Mouse (Mus musculus): ENCODE data around the gene Tpd52l2. TPM values are rescaled to one million over a fixed set of nuclear protein-coding genes. Genes with fewer than 3 reads are reported as not detected.

Tpd52l2 gene
- polyA plus RNA-seq, 1 experiment = 108 TPM

- Histone ChIP-seq H3K4me2 (ENCODE audit: low read depth) (no peak overlapping the region), H3ac (ENCODE audit: control insufficient read depth, insufficient read length) (no peak overlapping the region), H3K36me3 (ENCODE audit: control insufficient read depth, insufficient read depth) (no peaks in the 10 kb centered on the region), H3K79me2 (ENCODE audit: control insufficient read depth, insufficient read depth) (no peaks in the 10 kb centered on the region), H3K4me3 (no peak overlapping the region), H3K27me3 (ENCODE audit: control insufficient read depth, insufficient read depth, insufficient read length) (peaks cover 36% of the 10 kb centered on the region)
- TF ChIP-seq REST (IDR thresholded peaks at IDR 0.05; ENCODE audit: insufficient read depth, insufficient read length) (no peak), USF1 (IDR thresholded peaks at IDR 0.05; ENCODE audit: low read depth) (no peak), CEBPB (IDR thresholded peaks at IDR 0.05; ENCODE audit: insufficient read depth, poor library complexity, severe bottlenecking) (no peak), SRF (IDR thresholded peaks at IDR 0.05; ENCODE audit: control insufficient read depth, insufficient read length, low read depth) (no peak), TCF12 (IDR thresholded peaks at IDR 0.05; ENCODE audit: insufficient read depth, poor library complexity, severe bottlenecking) (no peak), MYOD1 (IDR thresholded peaks at IDR 0.05; ENCODE audit: control insufficient read depth in 1 of 3, insufficient read length in 2 of 3, low read depth in 2 of 3) (no peak), MYOG (IDR thresholded peaks at IDR 0.05; ENCODE audit: control insufficient read depth in 1 of 3, insufficient read depth in 1 of 3, insufficient read length in 2 of 3, low read depth in 2 of 3) (no peak)
Measured at GRCm38 (mm10) chr2:181461536-181462100, 35.3 kb upstream of the Tpd52l2 start.

- H3K27me3 ChIP-seq (ENCODE audit: control insufficient read depth, insufficient read depth, insufficient read length) = peaks cover 30% of the 10 kb centered on the region
- no peak overlapping the region for H3ac ChIP-seq (ENCODE audit: control insufficient read depth, insufficient read length)
- H3K4me3 ChIP-seq = no peak overlapping the region
- peak overlapping the region; percentile 45 for H3K4me2 ChIP-seq (ENCODE audit: low read depth)
- H3K79me2 ChIP-seq (ENCODE audit: control insufficient read depth, insufficient read depth) = no peaks in the 10 kb centered on the region
- H3K36me3 ChIP-seq (ENCODE audit: control insufficient read depth, insufficient read depth) = no peaks in the 10 kb centered on the region
- no peak for TF ChIP-seq POLR2AphosphoS2 (IDR thresholded peaks at IDR 0.05; ENCODE audit: insufficient read length, low read depth)
- TF ChIP-seq USF1 (IDR thresholded peaks at IDR 0.05; ENCODE audit: low read depth) = no peak
- no peak for TF ChIP-seq MYOG (IDR thresholded peaks at IDR 0.05; ENCODE audit: control insufficient read depth in 1 of 3, insufficient read depth in 1 of 3, insufficient read length in 2 of 3, low read depth in 2 of 3)
- no peak for TF ChIP-seq POLR2A (IDR thresholded peaks at IDR 0.05; ENCODE audit: insufficient read length, low read depth)
- TF ChIP-seq CEBPB (IDR thresholded peaks at IDR 0.05; ENCODE audit: insufficient read depth, poor library complexity, severe bottlenecking) = no peak
Measured at GRCm38 (mm10) chr2:181462604-181463003, 34.3 kb upstream of the Tpd52l2 start.

DNA sequence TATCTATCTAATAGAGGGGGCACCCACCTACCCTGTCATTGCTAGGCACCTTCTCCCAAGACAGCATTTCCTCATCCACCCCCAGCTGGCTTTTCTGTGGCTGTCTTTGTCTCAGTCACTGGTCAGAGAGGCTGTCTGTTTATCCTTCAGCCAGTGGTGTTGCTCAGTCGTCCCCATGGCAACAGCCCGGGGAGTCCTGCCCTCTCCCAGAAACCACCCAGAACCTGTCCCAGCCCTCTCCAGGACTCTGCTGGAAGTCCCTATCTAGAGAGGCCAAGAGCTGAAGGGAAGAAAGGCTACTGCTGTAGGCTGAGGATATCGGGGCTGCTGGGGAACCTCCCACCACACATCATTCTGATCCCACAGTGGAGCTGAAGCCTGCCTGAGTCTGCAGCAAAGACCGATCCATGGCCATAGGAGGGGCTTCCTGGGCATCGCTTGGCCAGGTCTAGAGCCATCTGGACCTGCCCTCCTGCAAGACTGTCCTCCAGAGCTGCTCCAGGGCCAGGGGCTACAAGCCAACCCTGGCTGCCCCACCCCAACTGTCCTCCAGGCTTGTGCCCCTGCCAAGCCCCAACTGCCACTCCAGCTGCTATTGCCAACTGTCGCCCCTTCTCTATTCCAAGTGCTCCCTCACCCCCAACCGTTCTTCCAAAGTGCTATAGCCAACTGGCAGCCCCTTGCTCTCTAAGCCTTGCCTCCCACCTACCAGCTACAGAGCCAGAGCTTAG, 33.8 kb upstream of the Tpd52l2 start:
- no peaks in the 10 kb centered on the region for H3K79me2 ChIP-seq (ENCODE audit: control insufficient read depth, insufficient read depth)
- no peak for TF ChIP-seq POLR2A (IDR thresholded peaks at IDR 0.05; ENCODE audit: insufficient read length, low read depth)
- TF ChIP-seq MYOD1 (IDR thresholded peaks at IDR 0.05; ENCODE audit: control insufficient read depth in 1 of 3, insufficient read length in 2 of 3, low read depth in 2 of 3) = peak in 2 of 3 experiments; percentile 61 to 66
- TF ChIP-seq MYOG (IDR thresholded peaks at IDR 0.05; ENCODE audit: control insufficient read depth in 1 of 3, insufficient read depth in 1 of 3, insufficient read length in 2 of 3, low read depth in 2 of 3) = peak in 2 of 3 experiments; percentile 62 to 80
- TF ChIP-seq TCF12 (IDR thresholded peaks at IDR 0.05; ENCODE audit: insufficient read depth, poor library complexity, severe bottlenecking) = peak; percentile 10
- H3K4me3 ChIP-seq = no peak overlapping the region
- H3ac ChIP-seq (ENCODE audit: control insufficient read depth, insufficient read length) = no peak overlapping the region
- H3K27me3 ChIP-seq (ENCODE audit: control insufficient read depth, insufficient read depth, insufficient read length) = peaks cover 28% of the 10 kb centered on the region
- peak overlapping the region; percentile 45 for H3K4me2 ChIP-seq (ENCODE audit: low read depth)
- no peaks in the 10 kb centered on the region for H3K36me3 ChIP-seq (ENCODE audit: control insufficient read depth, insufficient read depth)

DNA sequence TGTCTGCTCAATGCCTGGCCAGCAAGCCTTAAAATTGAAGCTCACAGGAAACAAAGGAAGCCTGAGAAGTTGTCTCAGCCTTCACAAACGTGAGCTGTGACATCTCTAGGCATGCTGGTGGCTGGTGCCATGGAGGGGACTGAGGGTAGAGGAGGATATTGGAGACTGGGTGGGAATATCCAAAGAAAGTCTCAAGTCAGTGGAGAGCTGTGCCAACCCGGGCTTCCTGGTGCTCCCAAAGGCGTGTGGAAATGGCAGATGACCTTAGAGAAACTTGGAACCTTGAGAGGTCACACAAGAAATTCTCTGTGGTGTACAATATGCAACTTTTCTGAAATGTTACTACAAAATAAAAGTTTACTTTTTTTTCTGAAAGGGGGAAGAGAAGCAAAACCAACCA, 31.5 kb upstream of the Tpd52l2 start:
- Histone ChIP-seq H3K27me3 (ENCODE audit: control insufficient read depth, insufficient read depth, insufficient read length) (peaks cover 21% of the 10 kb centered on the region), H3K4me2 (ENCODE audit: low read depth) (no peak overlapping the region), H3K4me3 (no peak overlapping the region), H3K36me3 (ENCODE audit: control insufficient read depth, insufficient read depth) (no peaks in the 10 kb centered on the region), H3ac (ENCODE audit: control insufficient read depth, insufficient read length) (no peak overlapping the region), H3K79me2 (ENCODE audit: control insufficient read depth, insufficient read depth) (no peaks in the 10 kb centered on the region)
- TF ChIP-seq POLR2AphosphoS2 (IDR thresholded peaks at IDR 0.05; ENCODE audit: insufficient read length, low read depth) (no peak), TCF12 (IDR thresholded peaks at IDR 0.05; ENCODE audit: insufficient read depth, poor library complexity, severe bottlenecking) (no peak), USF1 (IDR thresholded peaks at IDR 0.05; ENCODE audit: low read depth) (no peak), POLR2A (IDR thresholded peaks at IDR 0.05; ENCODE audit: insufficient read length, low read depth) (no peak), CEBPB (IDR thresholded peaks at IDR 0.05; ENCODE audit: insufficient read depth, poor library complexity, severe bottlenecking) (no peak), SRF (IDR thresholded peaks at IDR 0.05; ENCODE audit: control insufficient read depth, insufficient read length, low read depth) (no peak), MYOD1 (IDR thresholded peaks at IDR 0.05; ENCODE audit: control insufficient read depth in 1 of 3, insufficient read length in 2 of 3, low read depth in 2 of 3) (no peak), REST (IDR thresholded peaks at IDR 0.05; ENCODE audit: insufficient read depth, insufficient read length) (no peak), MYOG (IDR thresholded peaks at IDR 0.05; ENCODE audit: control insufficient read depth in 1 of 3, insufficient read depth in 1 of 3, insufficient read length in 2 of 3, low read depth in 2 of 3) (no peak), MAX (IDR thresholded peaks at IDR 0.05; ENCODE audit: low read depth) (no peak), E2F4 (IDR thresholded peaks at IDR 0.05; ENCODE audit: insufficient read depth) (no peak), TCF3 (IDR thresholded peaks at IDR 0.05; ENCODE audit: insufficient read length, low read depth) (no peak)

DNA sequence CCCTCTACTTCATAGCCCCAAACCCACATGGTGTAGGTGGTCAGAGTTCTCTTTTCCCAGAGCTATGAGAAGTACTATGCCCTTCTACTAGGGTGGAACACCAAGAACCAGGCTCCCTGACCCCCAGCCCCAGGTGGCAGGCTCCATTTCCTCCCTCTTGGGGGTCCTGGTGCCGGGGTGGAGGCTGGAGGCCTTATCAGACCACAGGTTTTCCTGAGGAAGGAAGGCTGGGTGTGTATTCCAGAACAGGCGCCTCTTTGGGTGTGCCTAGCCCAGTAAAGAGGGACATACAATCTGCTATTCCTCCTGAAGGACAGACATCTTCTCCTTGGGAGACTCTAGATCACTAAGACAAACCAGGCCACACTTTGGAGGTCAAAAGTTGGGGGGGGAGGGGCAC, 26.7 kb upstream of the Tpd52l2 start:
- Histone ChIP-seq H3K36me3 (ENCODE audit: control insufficient read depth, insufficient read depth) (no peaks in the 10 kb centered on the region), H3K4me3 (no peak overlapping the region), H3K27me3 (ENCODE audit: control insufficient read depth, insufficient read depth, insufficient read length) (peaks cover 7% of the 10 kb centered on the region), H3K4me2 (ENCODE audit: low read depth) (no peak overlapping the region), H3ac (ENCODE audit: control insufficient read depth, insufficient read length) (no peak overlapping the region), H3K79me2 (ENCODE audit: control insufficient read depth, insufficient read depth) (no peaks in the 10 kb centered on the region)
- TF ChIP-seq POLR2A (IDR thresholded peaks at IDR 0.05; ENCODE audit: insufficient read length, low read depth) = no peak
- TF ChIP-seq E2F4 (IDR thresholded peaks at IDR 0.05; ENCODE audit: insufficient read depth) = no peak
- TF ChIP-seq TCF3 (IDR thresholded peaks at IDR 0.05; ENCODE audit: insufficient read length, low read depth) = no peak
- TF ChIP-seq MAX (IDR thresholded peaks at IDR 0.05; ENCODE audit: low read depth) = no peak
- no peak for TF ChIP-seq POLR2AphosphoS2 (IDR thresholded peaks at IDR 0.05; ENCODE audit: insufficient read length, low read depth)
- no peak for TF ChIP-seq REST (IDR thresholded peaks at IDR 0.05; ENCODE audit: insufficient read depth, insufficient read length)
- TF ChIP-seq SRF (IDR thresholded peaks at IDR 0.05; ENCODE audit: control insufficient read depth, insufficient read length, low read depth) = no peak
- TF ChIP-seq MYOG (IDR thresholded peaks at IDR 0.05; ENCODE audit: control insufficient read depth in 1 of 3, insufficient read depth in 1 of 3, insufficient read length in 2 of 3, low read depth in 2 of 3) = no peak

Data from myocyte (in vitro differentiated cells).